Mouse (Mus musculus): ENCODE data around the gene Nusap1. TPM values are rescaled to one million over a fixed set of nuclear protein-coding genes. Genes with fewer than 3 reads are reported as not detected.
"Not testable (repeated sequence)": the region's sequence is repeated elsewhere in the genome, so short reads cannot be mapped to it uniquely, and the experiment has no call there.

Nusap1 gene
- polyA plus RNA-seq (2015; fragmentation: Nextera tagmentation; extraction: Ambion mirVana), result 121 and 134 TPM in 2 replicates

GRCm38 (mm10) chr2:119618199-119618982, at the start of gene Nusap1, which contains the start of gene Oip5:
TSS of gene Nusap1 (plus strand) at chr2:119618298.
TSS of gene Oip5 (minus strand) at chr2:119618469.
- peak; percentile 98 for DNase-seq (ENCODE audit: low spot score)

GRCm38 (mm10) chr2:119572471-119572870, 45.6 kb upstream of the Nusap1 start:
- DNase-seq (ENCODE audit: low spot score), result no peak

- no peak for DNase-seq (ENCODE audit: low spot score)
Measured at GRCm38 (mm10) chr2:119581571-119581970, 36.5 kb upstream of the Nusap1 start.

- no peak for DNase-seq (ENCODE audit: low spot score)
Measured at GRCm38 (mm10) chr2:119583439-119583838, 34.7 kb upstream of the Nusap1 start.

GRCm38 (mm10) chr2:119584282-119584681, 33.8 kb upstream of the Nusap1 start:
- no peak for DNase-seq (ENCODE audit: low spot score)

- DNase-seq (ENCODE audit: low spot score), result peak; percentile 76
Measured at GRCm38 (mm10) chr2:119587383-119587782, 30.7 kb upstream of the Nusap1 start.

GRCm38 (mm10) chr2:119591247-119591646, 26.9 kb upstream of the Nusap1 start:
- peak; percentile 26 for DNase-seq (ENCODE audit: low spot score)

GRCm38 (mm10) chr2:119593765-119594112, 24.4 kb upstream of the Nusap1 start:
- no peak for DNase-seq (ENCODE audit: low spot score)

- DNase-seq (ENCODE audit: low spot score), result peak; percentile 97
Measured at GRCm38 (mm10) chr2:119594113-119594981, 23.8 kb upstream of the Nusap1 start.

- peak; percentile 9 for DNase-seq (ENCODE audit: low spot score)
Measured at GRCm38 (mm10) chr2:119595308-119595707, 22.8 kb upstream of the Nusap1 start.

GRCm38 (mm10) chr2:119596781-119597330, 21.2 kb upstream of the Nusap1 start:
- DNase-seq (ENCODE audit: low spot score), result no peak

GRCm38 (mm10) chr2:119601027-119601426, 17.1 kb upstream of the Nusap1 start:
- DNase-seq (ENCODE audit: low spot score), result no peak

- DNase-seq (ENCODE audit: low spot score), result not testable (repeated sequence)
Measured at GRCm38 (mm10) chr2:119601575-119601974, 16.5 kb upstream of the Nusap1 start.

- no peak for DNase-seq (ENCODE audit: low spot score)
Measured at GRCm38 (mm10) chr2:119602488-119602887, 15.6 kb upstream of the Nusap1 start.

- DNase-seq (ENCODE audit: low spot score), result no peak
Measured at GRCm38 (mm10) chr2:119603909-119604308, 14.2 kb upstream of the Nusap1 start.

GRCm38 (mm10) chr2:119605361-119605973, 12.6 kb upstream of the Nusap1 start:
- DNase-seq (ENCODE audit: low spot score), result no peak

GRCm38 (mm10) chr2:119607023-119607422, 11.1 kb upstream of the Nusap1 start:
- DNase-seq (ENCODE audit: low spot score), result no peak

- no peak for DNase-seq (ENCODE audit: low spot score)
Measured at GRCm38 (mm10) chr2:119617841-119618198, 278 bp upstream of the Nusap1 start.

- DNase-seq (ENCODE audit: low spot score), result not testable (repeated sequence)
Measured at GRCm38 (mm10) chr2:119619002-119619401, 904 bp downstream of the Nusap1 start.

GRCm38 (mm10) chr2:119621302-119621701, 3.2 kb downstream of the Nusap1 start:
- no peak for DNase-seq (ENCODE audit: low spot score)

GRCm38 (mm10) chr2:119636781-119637180, 18.7 kb downstream of the Nusap1 start:
- DNase-seq (ENCODE audit: low spot score), result peak; percentile 21

Data from thymus, postnatal 0 days (tissue).